In genomic region chr9:35904494-35904893, GRCm38 (mm10) we compare ENCODE assay signal across 38 mouse cellular contexts. TPM values are rescaled to one million over a fixed set of nuclear protein-coding genes. Genes with fewer than 3 reads are reported as not detected.
A peak's percentile ranks its signal among the peaks of the same experiment; 100 is the strongest.
DNase-seq lines count a peak whose midpoint lies in the region.
"Had no signal": no experiment of that assay in that cellular context is flagged by ENCODE, and none has a peak within 500 bp of the region (broad histone marks: within the 10 kb centered on the region; RNA-seq: fewer than 3 reads in every experiment).

No protein-coding gene starts in this region.

- intact Hi-C loops in left cerebral cortex, postnatal 10 days (cut with DNase I), result no loop called here

- DNase-seq in frontal cortex, adult 2 months (ENCODE audit: extremely low spot score in 1 of 2, low spot score in 1 of 2), result peak; percentile 52 to 75
- no peak for DNase-seq in frontal cortex, postnatal 10 days (ENCODE audit: low spot score in 2 of 2)
- DNase-seq in left cerebral cortex, adult 18-20 months (ENCODE audit: low spot score in 2 of 2), result peak; percentile 17 to 64
- DNase-seq in left cerebral cortex, postnatal 10 days (ENCODE audit: extremely low spot score in 1 of 2, low spot score in 2 of 2), result no peak
- DNase-seq in brain, adult 2 months (ENCODE audit: low read depth, low spot score), result peak; percentile 90
- DNase-seq in layer of hippocampus, adult 9-11 months, result peak; percentile 70
- no peak for DNase-seq in cerebellum, adult 8-10 months
- DNase-seq: adrenal gland, adult 8-10 months; cerebellum, adult 9-10 months; embryo, embryonic 11 days; gastrocnemius, postnatal 25 days; heart, adult 11 months; heart, postnatal 36 days; kidney, adult 8-10 months; liver, postnatal 0 days; lung, postnatal 36 days; thymus, postnatal 4 days had no signal

RNA-seq across cellular contexts. Expression of gene 9230113P08Rik, which starts 3.7 kb away (rescaled TPM):
- polyA plus RNA-seq in frontal cortex, adult 2 months (2012; rRNA removed), result not detected in 2 replicates
- total RNA-seq in left cerebral cortex, adult 18-20 months (2021), result not detected
- total RNA-seq in left cerebral cortex, postnatal 10 days (2021), result not detected
- total RNA-seq: adrenal gland, adult 8-10 months; adrenal gland, postnatal 4 days; gastrocnemius, adult 18-20 months; gastrocnemius, postnatal 25 days; heart, postnatal 36 days; left cerebral cortex, postnatal 36 days; midbrain, postnatal 0 days had no signal
- polyA plus RNA-seq: embryonic facial prominence, embryonic 12.5 days; forebrain, embryonic 14.5 days; G1E; heart, embryonic 11.5 days; heart, embryonic 16.5 days; hindbrain, embryonic 13.5 days; intestine, embryonic 16.5 days; kidney, postnatal 0 days; large intestine, adult 2 months; limb, embryonic 14.5 days; liver, embryonic 12.5 days; liver, postnatal 0 days; lung, embryonic 16.5 days; midbrain, embryonic 12.5 days; midbrain, postnatal 0 days; myocyte; neural tube, embryonic 12.5 days; testis, adult 2 months; thymus, postnatal 0 days had no signal

Comparison
In these comparisons a context has a peak if more than half of its experiments do, and no peak if none do; other contexts are left out.
1. DNase-seq: peak in frontal cortex, adult 2 months (2 of 2), left cerebral cortex, adult 18-20 months (2 of 2), brain, adult 2 months (single experiment) and layer of hippocampus, adult 9-11 months (single experiment); none in frontal cortex, postnatal 10 days (0 of 2), left cerebral cortex, postnatal 10 days (0 of 2) and cerebellum, adult 8-10 months (single experiment).